Mouse (Mus musculus) urinary bladder, postnatal 36 days (tissue): ENCODE data around the gene D430019H16Rik.

ENCODE experiments used
- DNase-seq, 2 experiments: peaks; one replicate each; pipeline ENCODE4 v3.0.0; 2022; ENCODE audit warnings: low spot score in 2 of 2, mixed read lengths in 1 of 2

The D430019H16Rik gene

GRCm38 (mm10) chr12:105453670-105454257 lies at the start of gene D430019H16Rik:
Gene D430019H16Rik (plus strand): TSS chr12:105453856.
- DNase-seq = peak; percentile 45 to 63

- no peak for DNase-seq
These were observed 47.6 kb upstream of the D430019H16Rik start for GRCm38 (mm10) chr12:105406008-105406407.

GRCm38 (mm10) chr12:105413909-105414308 lies 39.7 kb upstream of the D430019H16Rik start:
- no peak for DNase-seq

- DNase-seq = no peak
These were observed 33.2 kb upstream of the D430019H16Rik start for GRCm38 (mm10) chr12:105420476-105420875.

GRCm38 (mm10) chr12:105426541-105426940 lies 27.1 kb upstream of the D430019H16Rik start:
- DNase-seq = no peak

- DNase-seq = peak; percentile 42 to 66
These were observed 26.5 kb upstream of the D430019H16Rik start for GRCm38 (mm10) chr12:105427039-105427757.

- DNase-seq = no peak
These were observed 21.8 kb upstream of the D430019H16Rik start for GRCm38 (mm10) chr12:105431872-105432271.

- DNase-seq = no peak
These were observed 20.8 kb upstream of the D430019H16Rik start for GRCm38 (mm10) chr12:105432807-105433206.

GRCm38 (mm10) chr12:105438259-105438658 lies 15.4 kb upstream of the D430019H16Rik start:
- no peak for DNase-seq

GRCm38 (mm10) chr12:105439976-105440375 lies 13.7 kb upstream of the D430019H16Rik start:
- DNase-seq = no peak

GRCm38 (mm10) chr12:105443569-105443968 lies 10.1 kb upstream of the D430019H16Rik start:
- no peak for DNase-seq

GRCm38 (mm10) chr12:105445767-105446166 lies 7.9 kb upstream of the D430019H16Rik start:
- DNase-seq = no peak

- no peak for DNase-seq
These were observed 4.4 kb upstream of the D430019H16Rik start for GRCm38 (mm10) chr12:105449239-105449638.

GRCm38 (mm10) chr12:105454258-105455062 lies 804 bp downstream of the D430019H16Rik start:
- DNase-seq = no peak

- no peak for DNase-seq
These were observed 1.5 kb downstream of the D430019H16Rik start for GRCm38 (mm10) chr12:105455063-105455559.

GRCm38 (mm10) chr12:105458791-105459190 lies 5.1 kb downstream of the D430019H16Rik start:
- DNase-seq = no peak

GRCm38 (mm10) chr12:105461066-105461465 lies 7.4 kb downstream of the D430019H16Rik start:
- no peak for DNase-seq

GRCm38 (mm10) chr12:105469026-105469425 lies 15.4 kb downstream of the D430019H16Rik start:
- DNase-seq = no peak

- DNase-seq = no peak
These were observed 21.7 kb downstream of the D430019H16Rik start for GRCm38 (mm10) chr12:105475230-105475911.

- peak in 1 of 2 experiments; percentile 29 for DNase-seq
These were observed 22.8 kb downstream of the D430019H16Rik start for GRCm38 (mm10) chr12:105476453-105476852.

GRCm38 (mm10) chr12:105476993-105477392 lies 23.3 kb downstream of the D430019H16Rik start:
- DNase-seq = no peak

GRCm38 (mm10) chr12:105483503-105483902 lies 29.8 kb downstream of the D430019H16Rik start:
- no peak for DNase-seq
